8 mouse cellular contexts compared by ENCODE assay signal in the genomic region with DNA sequence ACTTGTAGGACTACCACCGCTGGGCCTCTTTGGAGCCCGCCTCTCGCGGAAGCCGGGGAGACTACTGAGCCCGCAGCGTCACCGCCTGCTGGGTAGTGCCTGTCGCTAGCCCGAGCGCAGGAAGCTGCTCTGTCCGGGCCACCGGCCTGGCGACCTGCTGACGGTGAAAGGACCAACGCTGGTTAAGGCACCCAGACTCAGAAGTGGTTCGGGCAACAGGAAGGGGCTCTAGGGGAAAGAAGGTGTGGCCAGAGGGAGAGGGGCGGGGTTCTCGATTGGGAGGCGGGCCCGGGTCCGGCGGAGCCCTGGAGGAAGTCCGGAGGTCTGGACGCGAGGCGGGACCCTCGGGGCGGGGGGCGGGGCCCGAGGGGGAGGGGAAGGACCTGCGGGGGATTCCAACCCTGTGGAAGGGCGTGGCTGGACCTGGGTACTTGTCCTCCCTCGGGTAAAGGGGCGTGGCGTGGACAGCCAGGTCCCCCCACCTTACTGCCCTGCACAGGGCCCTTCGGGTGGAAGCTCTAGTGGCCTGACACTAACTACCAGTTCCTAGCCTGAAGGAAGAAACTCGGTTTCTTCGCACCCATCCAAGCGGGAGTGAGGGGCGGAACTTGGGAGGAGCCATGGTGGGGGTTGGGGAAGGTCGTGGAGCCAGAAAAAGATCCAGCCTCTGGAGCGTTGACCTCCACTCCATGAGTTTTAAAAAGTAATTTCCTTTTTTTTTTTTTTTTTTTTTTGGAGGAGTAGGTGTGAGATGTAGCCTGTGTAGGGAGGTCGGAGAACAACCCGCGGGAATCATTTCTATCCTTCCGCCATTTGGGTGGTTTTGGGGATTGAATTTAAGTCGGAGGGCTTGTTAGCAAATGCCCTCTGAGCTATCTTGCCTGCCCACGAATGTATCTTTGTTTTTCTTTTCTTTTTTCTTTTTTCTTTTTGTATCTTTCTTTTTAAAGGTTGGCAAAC. TPM values are rescaled to one million over a fixed set of nuclear protein-coding genes. Genes with fewer than 3 reads are reported as not detected.
A peak's percentile ranks its signal among the peaks of the same experiment; 100 is the strongest.
DNase-seq lines count a peak whose midpoint lies in the region; ATAC-seq and TF ChIP-seq lines count a peak whose summit lies in the region.

No protein-coding gene starts in this region.

- peak overlapping the region; percentile 57; the same call in 1 of the 2 replicates for H3K27ac ChIP-seq in embryonic facial prominence, embryonic 11.5 days (replicated peaks; ENCODE audit: low read depth, low read length)
- H3K27ac ChIP-seq in liver, adult 2 months (replicated peaks; ENCODE audit: insufficient read depth, low read depth, low read length), result peak overlapping the region; percentile 79

- WGBS in embryonic facial prominence, embryonic 11.5 days, result 3% methylated on average over 41 of the region's 49 CpGs
- WGBS in liver, adult 2 months, result 2% methylated on average over 43 of the region's 49 CpGs

- no peaks in the 10 kb centered on the region for H3K79me2 ChIP-seq in liver, adult 2 months (ENCODE audit: control insufficient read depth, insufficient read depth, low read length)

- H3K9ac ChIP-seq in embryonic facial prominence, embryonic 11.5 days (replicated peaks; ENCODE audit: low read length), result peak overlapping the region; percentile 71
- H3K9ac ChIP-seq in liver, adult 2 months (ENCODE audit: low read depth, low read length), result peak overlapping the region; percentile 83

- peak overlapping the region; percentile 80 for H3K4me2 ChIP-seq in embryonic facial prominence, embryonic 11.5 days (ENCODE audit: low read depth, low read length)

- peak overlapping the region; percentile 49 for H3K4me3 ChIP-seq in embryonic facial prominence, embryonic 11.5 days (ENCODE audit: low read depth, low read length)
- peak overlapping the region; percentile 72 for H3K4me3 ChIP-seq in liver, adult 2 months (ENCODE audit: insufficient read depth, low read depth, low read length)

- H3K9me3 ChIP-seq in embryonic facial prominence, embryonic 11.5 days (replicated peaks; ENCODE audit: control insufficient read depth, low read length), result no peaks in the 10 kb centered on the region

- TF ChIP-seq POLR2A in liver, adult 2 months (IDR thresholded peaks at IDR 0.05; ENCODE audit: extremely low read depth, insufficient read depth, low read length), result peak; percentile 73; the same call in 1 of the 2 replicates

- 0 out of 2 replicates have a peak, but pooled peaks cover 2% of the 10 kb centered on the region for H3K4me1 ChIP-seq in embryonic facial prominence, embryonic 11.5 days (ENCODE audit: control insufficient read depth, insufficient read depth, low read length)
- H3K4me1 ChIP-seq in liver, adult 2 months (ENCODE audit: control insufficient read depth, insufficient read depth, low read length), result peaks cover 2% of the 10 kb centered on the region; the same call in 1 of the 2 replicates

- peak; percentile 72 for DNase-seq in layer of hippocampus, adult 11-12 months (ENCODE audit: low spot score)
- DNase-seq in layer of hippocampus, adult 9-10 months (ENCODE audit: low spot score), result no peak
- DNase-seq in embryonic facial prominence, embryonic 11.5 days (ENCODE audit: low spot score), result peak; percentile 91
- peak; percentile 91 to 94 for DNase-seq in heart, adult 18-20 months
- DNase-seq in kidney, adult 18-20 months, result peak; percentile 91
- peak; percentile 74 for DNase-seq in liver, adult 2 months (ENCODE audit: extremely low read depth, low read depth, low spot score)
- DNase-seq in monocyte, adult 2 months (ENCODE audit: low read depth in 1 of 2, low spot score in 2 of 2), result peak; percentile 40 to 74
- peak; percentile 83 to 88 for DNase-seq in spleen, postnatal 4 days (ENCODE audit: low spot score in 2 of 2)

- ATAC-seq in embryonic facial prominence, embryonic 11.5 days (replicated peaks; ENCODE audit: insufficient number of reproducible peaks, low FRiP score, low TSS enrichment, low read depth), result peak; percentile 79

- no peaks in the 10 kb centered on the region for H3K27me3 ChIP-seq in embryonic facial prominence, embryonic 11.5 days (ENCODE audit: control insufficient read depth, insufficient read depth, low read length)
- no peaks in the 10 kb centered on the region for H3K27me3 ChIP-seq in liver, adult 2 months (ENCODE audit: control insufficient read depth, insufficient read depth, low read length)

- no peak for TF ChIP-seq CTCF in liver, adult 2 months (IDR thresholded peaks at IDR 0.05; ENCODE audit: low read depth, low read length)

- no peaks in the 10 kb centered on the region for H3K36me3 ChIP-seq in embryonic facial prominence, embryonic 11.5 days (replicated peaks; ENCODE audit: control insufficient read depth, insufficient read depth, low read depth, low read length)
- no peaks in the 10 kb centered on the region for H3K36me3 ChIP-seq in liver, adult 2 months (ENCODE audit: control insufficient read depth, insufficient read depth, low read length)

RNA-seq across cellular contexts. Expression of a gene that starts 9.9 kb away (rescaled TPM):
- polyA plus RNA-seq in embryonic facial prominence, embryonic 11.5 days (2014; fragmentation: Nextera tagmentation; extraction: Ambion mirVana), result not detected in 2 replicates
- total RNA-seq in heart, adult 18-20 months (2021), result under 1 TPM in 1 of 2 experiments, not detected in 1; 0.57 TPM
- total RNA-seq in liver, adult 2 months (2014; rRNA removed), result not detected in 2 replicates
- polyA plus RNA-seq in liver, adult 2 months (2012; rRNA removed), result 0.38 TPM in 1 of 2 replicates, not detected in the other

RNA-seq across cellular contexts. Expression of a gene that starts 10.1 kb away (rescaled TPM):
- polyA plus RNA-seq in embryonic facial prominence, embryonic 11.5 days (2014; fragmentation: Nextera tagmentation; extraction: Ambion mirVana), result not detected in 2 replicates
- total RNA-seq in heart, adult 18-20 months (2021), result not detected
- not detected in 2 replicates for total RNA-seq in liver, adult 2 months (2014; rRNA removed)
- polyA plus RNA-seq in liver, adult 2 months (2012; rRNA removed), result not detected in 2 replicates

RNA-seq across cellular contexts. Expression of a gene that starts 12.5 kb away (rescaled TPM):
- polyA plus RNA-seq in embryonic facial prominence, embryonic 11.5 days (2014; fragmentation: Nextera tagmentation; extraction: Ambion mirVana), result 1,559 and 1,563 TPM in 2 replicates
- 1 to 10 TPM; 4.5 to 4.7 TPM for total RNA-seq in heart, adult 18-20 months (2021)
- total RNA-seq in liver, adult 2 months (2014; rRNA removed), result 5.3 and 9.9 TPM in 2 replicates
- polyA plus RNA-seq in liver, adult 2 months (2012; rRNA removed), result 7.7 and 11.1 TPM in 2 replicates

RNA-seq across cellular contexts. Expression of a gene that starts 39.5 kb away (rescaled TPM):
- 21.2 and 22.0 TPM in 2 replicates for polyA plus RNA-seq in embryonic facial prominence, embryonic 11.5 days (2014; fragmentation: Nextera tagmentation; extraction: Ambion mirVana)
- total RNA-seq in heart, adult 18-20 months (2021), result 10 to 100 TPM; 46.7 to 49.1 TPM
- total RNA-seq in liver, adult 2 months (2014; rRNA removed), result 22.1 and 26.6 TPM in 2 replicates
- 14.5 and 19.3 TPM in 2 replicates for polyA plus RNA-seq in liver, adult 2 months (2012; rRNA removed)

RNA-seq across cellular contexts. Expression of a gene that starts 41.6 kb away (rescaled TPM):
- 271 and 273 TPM in 2 replicates for polyA plus RNA-seq in embryonic facial prominence, embryonic 11.5 days (2014; fragmentation: Nextera tagmentation; extraction: Ambion mirVana)
- 10 to 100 TPM; 12.5 to 17.5 TPM for total RNA-seq in heart, adult 18-20 months (2021)
- 16.8 and 20.5 TPM in 2 replicates for total RNA-seq in liver, adult 2 months (2014; rRNA removed)
- 15.8 and 18.1 TPM in 2 replicates for polyA plus RNA-seq in liver, adult 2 months (2012; rRNA removed)
